Mouse (Mus musculus) heart, postnatal 10 days (tissue): ENCODE results near the gene Dll1. TPM values are rescaled to one million over a fixed set of nuclear protein-coding genes. Genes with fewer than 3 reads are reported as not detected.

Experiments
- DNase-seq, 2 experiments: peaks; one replicate each; pipeline ENCODE4 v3.0.0; 2021
- intact Hi-C: fragments of 180-260 bp; cut with DNase I; formaldehyde crosslinking; loops from one replicate; pipeline ENCODE4 v1.15.1; 2025
- total RNA-seq, 2 experiments: library from RNA; stranded (reverse); gene quantifications; 2 replicates each; pipeline ENCODE4 v1.2.3; 2021

Dll1 gene
- total RNA-seq, 2 experiments from 2014 or later, result 8.4 to 8.5 TPM

DNA sequence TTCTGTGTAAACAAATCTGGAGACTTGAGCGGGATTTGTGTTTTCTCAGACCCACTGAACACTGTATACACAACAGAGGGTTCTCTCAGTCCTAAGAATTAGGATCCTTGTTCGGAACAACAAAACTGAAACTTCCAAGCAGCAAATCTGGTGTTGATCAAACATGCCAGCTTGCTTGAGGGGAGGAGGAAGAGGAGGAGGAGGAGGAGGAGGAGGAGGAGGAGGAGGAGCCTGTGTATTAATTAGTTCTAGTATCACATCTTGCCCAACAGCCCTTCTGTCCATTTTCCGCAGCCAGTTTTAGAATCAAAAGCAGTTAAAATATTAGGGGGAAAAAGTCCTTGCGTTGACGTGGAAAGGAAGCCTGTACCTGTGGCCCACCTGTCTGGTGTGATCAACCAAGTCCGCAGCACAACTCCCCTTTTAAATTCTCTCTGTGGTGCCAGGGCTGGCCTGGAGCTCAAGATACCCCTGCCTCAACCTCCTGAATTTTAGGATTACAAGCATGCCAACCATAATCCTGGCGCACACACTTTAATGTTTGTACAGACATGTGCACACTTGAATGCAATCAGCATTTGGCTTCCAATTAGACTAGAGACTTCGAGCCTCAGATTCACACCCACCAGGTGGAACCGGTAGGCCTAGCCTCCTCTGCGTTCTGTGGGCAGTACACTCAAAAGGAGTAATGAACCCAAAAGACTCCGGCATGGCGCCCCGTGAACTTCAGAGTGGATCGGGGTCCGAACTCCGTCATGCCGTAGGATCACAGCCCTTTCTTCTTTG, 3.3 kb upstream of the Dll1 start:
- intact Hi-C loops, result no loop called here

DNA sequence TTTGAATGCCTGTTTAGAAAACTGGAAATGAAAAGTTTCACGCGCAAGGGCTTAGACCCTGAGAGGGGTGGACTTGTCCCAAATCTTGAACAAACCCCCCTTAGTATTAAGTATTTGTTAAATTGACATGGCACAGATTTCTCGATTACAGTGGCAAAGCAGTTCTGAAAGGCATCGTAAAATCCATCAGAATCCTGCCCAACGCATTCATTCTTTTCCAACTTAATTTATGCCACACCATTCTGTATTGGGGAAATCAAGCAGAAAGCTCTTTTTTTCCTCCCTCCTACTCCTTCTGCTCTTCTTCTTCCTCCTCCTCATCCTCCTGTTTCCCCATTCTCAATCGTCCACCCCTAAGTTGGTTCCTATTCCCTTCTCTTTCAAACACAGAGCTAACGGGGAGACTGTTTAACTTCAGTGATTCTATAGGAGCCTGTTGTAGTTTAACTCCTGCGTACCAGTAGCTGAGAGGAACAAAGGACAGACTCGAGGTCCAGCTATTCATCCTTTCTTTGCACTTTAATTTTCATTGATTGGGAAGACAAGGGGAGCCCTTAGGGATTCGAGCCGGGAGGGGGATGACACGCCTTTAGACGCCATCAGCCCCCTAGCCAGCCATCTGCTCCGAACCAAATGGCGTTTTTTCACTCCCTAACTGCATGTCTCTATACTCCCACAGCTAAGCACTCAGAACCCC, 1.9 kb upstream of the Dll1 start:
- DNase-seq, result no peak
- intact Hi-C loops, result loop anchor here (1.0 kb wide), 1 partner anchor 313 kb away; no protein-coding TSS in a partner anchor

More for the DNA sequence above, 3.3 kb upstream of the Dll1 start:
- no peak for DNase-seq

DNA sequence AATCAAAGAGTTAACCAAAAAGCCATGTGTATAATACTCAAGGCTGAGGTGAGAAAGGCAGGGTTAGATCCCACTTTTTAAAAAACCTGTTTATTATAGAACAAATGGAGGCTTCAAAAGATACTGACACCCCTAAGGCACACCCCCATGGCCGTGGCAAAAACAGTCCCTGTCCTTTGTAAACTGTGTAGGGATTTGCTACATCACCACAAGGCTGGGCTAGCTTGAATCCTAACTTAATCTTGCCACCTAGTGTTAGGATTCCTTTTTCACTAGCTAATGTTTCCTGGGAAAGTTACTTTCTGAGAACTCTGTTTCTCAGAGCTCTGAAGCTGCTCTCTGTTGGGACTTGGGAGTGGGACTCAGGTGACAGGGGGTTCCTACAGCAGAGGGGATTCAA, 1.2 kb upstream of the Dll1 start:
- intact Hi-C loops, result loop anchor here (1.0 to 2.0 kb wide), 4 partner anchors 93 to 313 kb away; no protein-coding TSS in a partner anchor
- DNase-seq, result peak; percentile 47 to 52

DNA sequence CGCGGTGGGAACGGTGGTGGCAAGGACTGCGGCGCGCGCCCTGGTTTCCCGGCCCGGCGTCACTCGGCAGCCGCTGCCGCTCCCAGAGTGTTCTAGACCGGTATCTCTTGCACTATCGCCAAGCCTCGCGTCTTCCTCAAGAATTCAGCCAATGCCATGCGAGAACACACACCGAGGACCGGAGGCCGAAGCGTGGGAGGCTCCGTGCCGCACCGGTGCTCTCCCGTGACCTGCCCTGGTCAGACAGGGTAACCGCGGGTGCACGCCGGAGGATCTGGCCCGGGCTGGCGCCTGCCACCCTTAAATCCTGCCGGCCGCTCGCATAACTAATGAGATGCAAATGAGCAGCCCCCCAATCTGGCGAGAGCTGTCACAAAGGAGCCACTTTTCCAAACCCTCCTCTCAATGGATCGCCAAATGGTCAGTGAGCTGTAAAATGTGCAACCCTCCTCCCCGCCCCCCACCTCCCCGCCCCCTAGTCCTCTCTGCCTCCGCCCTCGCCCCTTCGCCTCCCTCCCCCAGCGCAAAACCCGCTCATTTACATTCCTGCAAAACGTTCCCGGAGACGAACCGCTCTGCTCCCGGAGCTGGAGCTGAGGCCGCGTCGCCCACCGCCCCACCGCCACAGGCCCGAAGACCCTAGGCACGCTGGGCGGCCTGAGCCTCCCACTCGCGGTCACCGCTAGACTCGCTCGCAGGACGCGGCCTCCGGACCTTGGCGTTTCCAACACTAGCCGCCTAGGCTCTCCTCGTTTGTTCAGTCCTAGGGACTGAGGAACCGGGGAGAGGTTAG, 775 bp downstream of the Dll1 start:
- intact Hi-C loops, result loop anchor here (2.0 kb wide), 2 partner anchors 91 to 185 kb away; no protein-coding TSS in a partner anchor
- DNase-seq, result peak; percentile 68 to 76

DNA sequence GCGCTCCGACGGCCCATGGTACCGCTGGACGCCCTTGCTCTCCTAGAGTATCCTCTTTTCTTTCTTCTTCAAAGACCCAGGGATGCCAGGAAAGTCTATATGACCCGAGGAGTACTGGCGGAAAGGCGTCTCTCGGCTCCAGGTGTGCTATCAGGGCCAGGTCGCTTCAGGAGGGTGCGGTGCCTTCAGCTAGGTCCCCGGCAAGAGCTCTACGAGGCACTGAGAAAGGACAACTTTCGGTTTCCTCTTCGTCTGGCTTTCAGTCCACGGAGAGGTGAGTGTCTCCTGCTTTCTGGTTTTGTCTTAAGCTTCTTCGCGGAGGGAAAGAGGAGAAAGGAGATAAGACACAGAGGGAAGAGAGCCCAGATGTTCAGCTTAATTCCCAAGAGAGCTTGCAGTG, 1.4 kb downstream of the Dll1 start:
- intact Hi-C loops, result no loop called here
- DNase-seq, result peak in 1 of 2 experiments; percentile 7

DNA sequence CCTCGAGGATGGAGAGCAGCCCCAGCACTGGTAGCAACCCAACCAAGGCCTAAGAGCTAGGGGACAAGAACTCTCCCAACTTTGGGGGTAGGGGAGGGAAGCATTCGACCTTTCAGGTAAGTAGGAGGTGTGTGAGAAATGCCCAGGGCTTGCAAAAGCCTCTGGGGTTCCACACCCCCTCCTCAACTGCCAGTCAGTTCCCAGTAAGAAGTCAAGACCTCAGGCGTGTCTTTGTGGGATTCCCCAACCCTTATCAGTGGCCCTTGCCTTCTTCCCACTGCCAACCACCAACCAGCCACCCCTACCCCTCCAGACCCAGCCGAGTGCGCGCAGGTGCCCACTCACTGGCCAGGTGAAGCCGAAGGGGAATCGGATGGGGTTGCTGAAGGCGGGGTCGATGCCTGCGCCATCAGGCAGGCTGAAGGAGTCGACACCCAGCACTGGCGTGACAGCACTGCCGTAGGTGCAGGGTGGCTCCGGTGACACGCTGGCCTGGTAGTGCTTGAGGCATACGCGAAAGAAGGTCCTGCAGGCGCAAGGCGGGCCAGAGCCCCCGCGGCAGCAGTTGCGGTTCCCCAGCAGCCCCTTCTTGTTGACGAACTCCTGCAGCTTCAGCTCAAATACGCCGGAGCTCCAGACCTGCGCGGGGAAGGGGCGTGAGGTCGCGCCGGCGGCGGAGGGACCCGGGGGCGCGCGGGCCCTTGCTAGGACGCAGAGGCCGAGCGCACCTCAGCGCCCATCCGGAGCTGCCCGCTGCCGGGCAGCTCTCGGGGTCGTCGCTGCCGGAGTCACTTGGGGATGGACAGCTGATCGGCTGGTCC, 2.1 kb downstream of the Dll1 start:
- intact Hi-C loops, result no loop called here
- peak in 1 of 2 experiments; percentile 16 for DNase-seq

DNA sequence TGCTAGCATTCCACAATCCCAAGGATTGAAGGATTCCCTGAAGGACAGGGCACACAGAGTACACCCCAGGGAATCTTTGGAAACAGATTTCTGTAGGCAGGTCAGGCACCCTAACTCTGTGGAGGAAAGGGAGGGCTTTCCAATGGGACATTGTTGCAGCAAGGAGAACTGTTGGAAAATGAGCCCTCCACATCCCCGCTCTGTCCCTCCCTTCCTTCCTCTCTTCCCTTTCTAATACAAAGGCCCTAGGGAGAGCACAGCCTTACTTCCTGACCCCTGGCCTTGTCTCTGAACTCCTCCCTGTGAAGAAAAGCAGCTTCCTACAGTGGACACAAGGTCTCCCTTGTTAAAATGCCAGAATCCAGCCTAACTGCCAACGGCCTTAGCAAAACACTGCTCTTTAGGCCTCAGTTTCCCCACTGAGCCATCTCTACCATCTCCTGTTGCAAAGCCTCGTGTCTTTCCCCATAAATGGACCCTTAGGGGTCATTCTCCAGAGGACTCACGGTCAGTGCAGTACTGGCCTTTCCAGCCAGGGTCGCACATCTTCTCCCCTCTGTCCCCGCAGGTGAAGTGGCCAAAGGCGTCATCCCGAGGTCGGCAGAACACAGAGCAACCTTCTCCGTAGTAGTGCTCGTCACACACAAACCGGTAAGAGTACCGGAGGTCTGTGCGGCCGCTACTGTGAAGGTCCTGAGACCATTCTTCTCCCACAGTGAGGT, 3.6 kb downstream of the Dll1 start:
- intact Hi-C loops, result no loop called here
- peak; percentile 25 to 35 for DNase-seq

DNA sequence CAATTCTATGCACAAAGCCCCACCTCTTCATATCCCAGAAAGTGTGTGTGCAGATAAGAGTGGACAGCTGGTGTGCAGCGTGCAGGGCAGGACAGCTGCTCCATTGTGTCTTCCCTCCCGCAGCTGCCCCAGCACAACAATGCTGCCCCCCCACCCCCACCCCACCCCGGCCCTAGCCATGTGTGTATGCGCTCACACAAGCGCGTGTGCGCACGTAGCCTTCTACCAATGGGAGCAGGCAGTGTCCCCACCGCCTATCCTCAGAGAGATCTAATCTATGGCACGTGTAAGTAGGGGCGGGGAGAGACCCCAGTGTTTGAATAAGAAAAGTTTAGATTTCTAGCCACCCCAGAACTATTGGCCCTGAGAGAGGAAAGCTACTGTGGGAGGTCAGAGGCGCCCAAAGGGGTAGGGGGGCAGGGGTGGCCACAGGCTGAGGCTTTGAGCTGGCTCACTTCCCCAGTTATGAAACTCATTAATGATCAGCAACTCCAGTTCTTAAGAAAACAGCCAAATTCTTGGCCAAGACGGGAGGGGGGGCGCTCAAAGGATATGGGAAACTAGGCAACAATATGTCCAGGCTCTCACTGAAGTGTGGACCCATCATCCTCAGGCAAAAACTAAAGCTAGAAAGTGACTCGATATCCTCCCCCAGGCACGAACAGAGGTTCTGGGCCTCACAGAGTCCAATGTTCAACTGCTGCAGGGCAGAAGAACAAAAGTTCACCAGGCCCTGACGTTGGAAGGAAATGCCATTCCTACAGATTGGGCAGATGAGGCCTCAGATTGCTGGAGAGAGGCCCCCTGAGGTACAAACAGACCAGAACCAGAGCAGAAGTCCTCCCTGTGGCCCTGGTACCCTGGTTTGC, 4.5 kb downstream of the Dll1 start:
- peak in 1 of 2 experiments; percentile 6 for DNase-seq
- intact Hi-C loops, result no loop called here

DNA sequence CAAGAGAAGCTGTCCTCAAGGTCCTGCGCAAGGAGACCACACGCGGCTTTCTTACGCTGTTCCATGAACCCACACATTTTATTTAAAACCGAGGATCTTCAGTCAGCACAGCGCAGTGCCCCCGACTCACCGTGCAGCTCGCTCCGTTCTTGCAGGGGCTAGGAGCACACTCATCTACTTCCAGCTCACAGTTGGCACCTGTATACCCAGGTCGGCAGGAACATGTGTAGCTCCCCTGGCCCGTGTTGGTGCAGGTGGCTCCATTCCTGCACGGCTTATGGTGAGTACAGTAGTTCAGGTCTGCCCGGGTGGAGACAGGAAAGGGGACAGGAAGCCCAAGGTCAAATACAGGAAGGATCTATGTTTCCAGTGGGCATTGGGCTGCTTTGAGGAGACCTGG, 6.3 kb downstream of the Dll1 start:
- DNase-seq, result no peak
- intact Hi-C loops, result no loop called here

DNA sequence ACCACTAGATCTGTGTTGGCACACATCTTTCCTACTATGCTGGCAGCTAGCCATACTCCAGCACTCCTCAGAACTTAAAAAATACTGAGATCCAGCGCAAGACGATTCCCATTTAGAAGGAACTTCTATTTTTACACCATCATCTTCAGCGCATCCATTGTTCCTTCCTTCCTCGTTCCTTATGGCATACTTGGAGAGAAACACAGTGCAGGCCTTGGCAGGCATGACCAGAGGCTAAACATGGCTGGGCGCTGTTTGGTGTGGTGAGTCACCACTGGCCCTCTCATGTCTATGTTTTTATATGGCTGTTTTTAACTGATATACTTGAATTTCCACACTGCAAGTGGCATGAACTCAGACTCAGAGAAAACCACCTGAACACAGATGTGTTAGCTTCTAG, 11.0 kb downstream of the Dll1 start:
- intact Hi-C loops, result no loop called here
- peak; percentile 57 to 58 for DNase-seq

DNA sequence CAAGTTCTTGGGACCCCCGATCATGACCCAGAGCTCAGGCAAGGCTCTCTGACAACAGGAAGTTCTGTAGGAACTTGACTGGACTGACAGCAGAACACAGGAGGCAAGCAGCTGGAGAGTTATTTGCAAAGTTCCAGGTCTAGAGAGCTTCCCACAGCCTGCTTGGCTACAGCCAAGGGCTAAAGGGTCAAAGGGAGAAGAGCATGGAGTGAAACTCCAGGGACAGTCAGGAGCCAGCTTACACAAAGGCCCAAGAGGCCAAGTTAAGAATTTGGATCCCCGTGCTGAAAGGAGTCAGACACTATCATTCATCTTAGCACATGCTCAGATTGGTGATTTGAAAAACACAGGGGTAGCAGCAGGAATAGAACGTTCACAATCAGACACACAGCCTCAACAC, 13.0 kb downstream of the Dll1 start:
- intact Hi-C loops, result no loop called here
- DNase-seq, result no peak

DNA sequence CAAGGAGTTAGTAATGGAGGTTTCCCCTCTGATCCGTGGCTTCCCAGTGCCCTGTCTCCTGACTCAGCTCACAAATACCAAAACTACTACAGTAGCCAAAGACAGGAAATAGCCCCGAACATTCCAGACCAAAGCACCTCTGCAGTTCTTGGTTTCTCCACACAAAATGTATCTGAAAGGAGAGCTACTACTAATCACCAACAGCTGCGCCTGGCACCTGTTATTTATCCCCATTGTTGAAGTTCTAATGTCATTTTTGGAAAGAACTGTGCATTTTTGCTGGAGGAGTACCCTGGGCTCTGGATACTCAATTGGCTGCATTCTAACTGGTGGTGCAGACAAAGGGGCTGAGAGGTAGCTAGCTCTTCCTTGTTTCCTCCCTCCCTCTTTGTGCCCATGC, 19.6 kb downstream of the Dll1 start:
- intact Hi-C loops, result no loop called here
- no peak for DNase-seq

DNA sequence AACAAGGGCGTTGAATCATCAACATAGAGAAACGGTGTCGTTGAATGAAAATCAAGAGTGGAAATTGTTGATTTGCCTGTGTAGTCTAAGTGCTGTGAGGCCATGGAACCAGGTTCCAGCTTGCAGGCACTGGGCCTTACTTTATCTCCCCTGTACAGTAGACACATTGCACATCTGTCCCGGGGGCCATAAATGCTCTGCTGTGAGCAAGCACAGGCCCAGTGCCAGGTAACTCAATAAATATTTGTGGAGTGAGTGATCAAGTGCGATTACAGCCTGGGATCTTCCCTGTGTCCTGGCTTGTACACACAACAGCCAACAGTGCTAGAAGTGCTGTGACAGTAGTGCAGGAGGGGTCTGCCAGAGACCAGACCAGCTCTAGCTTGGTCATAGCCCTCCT, 20.1 kb downstream of the Dll1 start:
- DNase-seq, result no peak
- intact Hi-C loops, result no loop called here

DNA sequence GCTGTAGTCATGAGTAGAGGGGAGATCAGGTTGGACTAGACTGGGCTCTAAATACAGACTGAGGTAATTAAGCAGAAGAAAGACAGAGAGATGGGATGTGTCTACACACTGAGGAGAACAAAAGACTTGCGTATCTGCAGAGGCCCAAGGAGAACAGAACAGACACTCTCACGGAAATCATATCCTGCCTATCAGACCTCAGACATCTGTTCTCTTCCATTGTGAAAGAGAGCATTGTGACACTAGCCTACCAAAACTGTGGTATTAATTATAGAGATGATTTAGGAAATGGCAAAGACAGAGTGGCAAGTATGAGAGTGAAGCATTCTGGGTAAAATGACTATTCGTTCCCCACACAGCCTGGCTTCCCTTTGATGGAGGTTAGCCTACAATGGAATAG, 21.6 kb downstream of the Dll1 start:
- no peak for DNase-seq
- intact Hi-C loops, result no loop called here

DNA sequence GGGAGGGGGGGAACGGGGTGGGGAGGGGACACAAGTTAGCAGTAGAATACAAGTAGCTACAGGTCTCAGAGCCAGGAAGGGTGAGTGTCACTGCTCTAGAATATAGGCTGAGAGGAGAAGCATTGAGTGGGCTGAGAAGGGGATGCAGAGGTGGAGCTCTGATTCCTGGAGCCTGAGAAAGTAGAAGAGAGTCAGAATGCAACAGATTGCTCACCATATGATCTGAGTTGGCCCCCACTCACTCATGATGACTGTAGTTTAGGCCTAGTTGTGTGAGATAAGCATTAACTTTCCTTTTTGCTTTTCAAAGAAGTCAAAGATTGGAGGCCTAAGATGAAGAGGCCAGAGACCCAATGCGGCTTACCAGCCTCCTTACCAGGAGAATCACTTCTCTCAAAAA, 22.7 kb downstream of the Dll1 start:
- intact Hi-C loops, result no loop called here

DNA sequence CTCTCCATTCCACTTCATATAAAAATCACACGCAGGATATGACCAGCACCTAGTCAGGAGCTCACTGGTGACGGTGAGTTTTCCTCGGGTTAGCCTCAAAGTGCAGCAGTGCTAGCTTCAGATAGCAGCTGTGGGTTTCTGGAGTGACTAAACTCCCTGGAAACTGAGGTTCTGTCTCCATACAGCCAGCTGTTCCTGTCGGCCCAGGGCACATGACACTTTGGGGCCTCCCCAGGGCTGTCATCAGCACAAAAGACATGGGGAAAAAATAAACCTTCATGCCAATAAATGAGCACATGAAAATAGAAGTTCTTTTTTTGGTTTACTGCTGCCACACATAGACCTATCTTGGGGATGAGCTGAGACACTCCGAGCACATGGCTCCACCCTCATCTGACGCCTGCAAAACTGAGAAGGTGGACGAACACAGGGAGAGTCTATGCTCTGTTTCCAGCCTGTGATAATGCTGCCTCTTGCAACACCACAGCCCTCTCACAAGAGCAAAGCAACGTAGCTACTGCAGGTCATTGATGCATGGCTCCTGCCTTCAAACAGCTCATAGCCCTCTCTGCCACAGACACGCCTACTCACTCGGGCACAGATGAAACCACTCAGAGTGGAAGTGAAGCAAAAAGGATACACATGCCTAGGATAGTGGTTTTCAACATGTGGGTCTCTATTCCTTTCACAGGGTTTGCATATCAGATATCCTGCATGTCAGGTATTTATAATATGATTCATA, 23.6 kb downstream of the Dll1 start:
- no peak for DNase-seq
- intact Hi-C loops, result no loop called here

More for the DNA sequence above, 22.7 kb downstream of the Dll1 start:
- no peak for DNase-seq

DNA sequence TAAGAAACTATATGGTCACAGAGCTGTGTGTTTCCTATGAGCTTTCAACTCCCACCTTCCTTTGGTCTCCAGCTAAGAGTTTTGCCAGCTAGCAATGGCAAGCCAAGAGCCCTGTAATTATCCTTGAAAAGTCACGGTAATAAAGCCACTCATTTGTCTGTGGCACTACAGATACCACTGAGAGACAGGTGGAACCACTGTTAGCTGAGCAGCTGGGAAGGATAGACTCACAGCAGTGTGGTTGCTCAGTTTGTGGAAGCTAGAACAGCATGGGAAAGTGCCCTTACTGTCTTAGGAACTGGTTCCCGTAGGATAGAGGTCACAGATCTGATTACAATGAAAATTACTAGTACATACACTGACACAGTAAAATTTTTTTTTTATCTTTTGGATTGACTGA, 26.5 kb downstream of the Dll1 start:
- DNase-seq, result no peak

More for the DNA sequence above, 26.5 kb downstream of the Dll1 start:
- intact Hi-C loops, result no loop called here
